Mouse (Mus musculus): ENCODE data around the gene Plp2. TPM values are rescaled to one million over a fixed set of nuclear protein-coding genes. Genes with fewer than 3 reads are reported as not detected.
"Not testable (repeated sequence)": the region's sequence is repeated elsewhere in the genome, so short reads cannot be mapped to it uniquely, and the experiment has no call there.

Gene Plp2
- 56.3 TPM in 2 replicates for polyA plus RNA-seq (2014; fragmentation: Nextera tagmentation; extraction: Ambion mirVana)

- H3K27ac ChIP-seq (replicated peaks; ENCODE audit: low read depth, low read length) = no peak within 1 kb of the TSS
These were observed at the start of gene Plp2 for GRCm38 (mm10) chrX:7670921-7671623. Gene Plp2 (minus strand): TSS chrX:7671390.

GRCm38 (mm10) chrX:7716058-7716457 is 44.9 kb upstream of the Plp2 start:
- H3K4me2 ChIP-seq (ENCODE audit: low read depth, low read length); H3K9me3 ChIP-seq (replicated peaks; ENCODE audit: control insufficient read depth, low read length); DNase-seq (ENCODE audit: low spot score); H3K4me1 ChIP-seq (ENCODE audit: control insufficient read depth, insufficient read depth, low read length); H3K27ac ChIP-seq (replicated peaks; ENCODE audit: low read depth, low read length); H3K36me3 ChIP-seq (replicated peaks; ENCODE audit: control insufficient read depth, insufficient read depth, low read depth, low read length); H3K27me3 ChIP-seq (ENCODE audit: control insufficient read depth, insufficient read depth, low read length); H3K9ac ChIP-seq (replicated peaks; ENCODE audit: low read length); ATAC-seq (replicated peaks; ENCODE audit: insufficient number of reproducible peaks, low FRiP score, low TSS enrichment, low read depth); H3K4me3 ChIP-seq (ENCODE audit: low read depth, low read length): not testable (repeated sequence)
- 42% methylated on average over 1 of the region's 1 CpGs for WGBS

More at GRCm38 (mm10) chrX:7670921-7671623, at the start of gene Plp2:
- ATAC-seq (replicated peaks; ENCODE audit: insufficient number of reproducible peaks, low FRiP score, low TSS enrichment, low read depth) (peak; percentile 49; the same call in 1 of the 2 replicates), DNase-seq (ENCODE audit: low spot score) (no peak)
- Histone ChIP-seq H3K9ac (replicated peaks; ENCODE audit: low read length) (peak within 1 kb of the TSS; percentile 41), H3K36me3 (replicated peaks; ENCODE audit: control insufficient read depth, insufficient read depth, low read depth, low read length) (no peaks in the 10 kb centered on the region), H3K4me1 (ENCODE audit: control insufficient read depth, insufficient read depth, low read length) (no peaks in the 10 kb centered on the region), H3K4me3 (ENCODE audit: low read depth, low read length) (peak within 1 kb of the TSS; percentile 37), H3K9me3 (replicated peaks; ENCODE audit: control insufficient read depth, low read length) (no peaks in the 10 kb centered on the region), H3K27me3 (ENCODE audit: control insufficient read depth, insufficient read depth, low read length) (no peaks in the 10 kb centered on the region), H3K4me2 (ENCODE audit: low read depth, low read length) (peak within 1 kb of the TSS; percentile 56)
- 15% methylated on average over 35 of the region's 36 CpGs for WGBS

GRCm38 (mm10) chrX:7714135-7714899 is 43.1 kb upstream of the Plp2 start, which contains the start of gene Wdr45:
Gene Wdr45 (plus strand): TSS chrX:7714333.
- not testable (repeated sequence) for H3K27ac ChIP-seq (replicated peaks; ENCODE audit: low read depth, low read length); H3K36me3 ChIP-seq (replicated peaks; ENCODE audit: control insufficient read depth, insufficient read depth, low read depth, low read length); H3K9ac ChIP-seq (replicated peaks; ENCODE audit: low read length); H3K9me3 ChIP-seq (replicated peaks; ENCODE audit: control insufficient read depth, low read length); H3K27me3 ChIP-seq (ENCODE audit: control insufficient read depth, insufficient read depth, low read length); H3K4me1 ChIP-seq (ENCODE audit: control insufficient read depth, insufficient read depth, low read length)
- ATAC-seq (replicated peaks; ENCODE audit: insufficient number of reproducible peaks, low FRiP score, low TSS enrichment, low read depth) = peak; percentile 95
- Histone ChIP-seq H3K4me3 (ENCODE audit: low read depth, low read length) (peak within 1 kb of the TSS; percentile 23), H3K4me2 (ENCODE audit: low read depth, low read length) (peak within 1 kb of the TSS; percentile 39)
- DNase-seq (ENCODE audit: low spot score) = peak; percentile 91
- WGBS = 16% methylated on average over 36 of the region's 60 CpGs

- not testable (repeated sequence) for ATAC-seq (replicated peaks; ENCODE audit: insufficient number of reproducible peaks, low FRiP score, low TSS enrichment, low read depth); H3K36me3 ChIP-seq (replicated peaks; ENCODE audit: control insufficient read depth, insufficient read depth, low read depth, low read length); H3K27ac ChIP-seq (replicated peaks; ENCODE audit: low read depth, low read length); DNase-seq (ENCODE audit: low spot score); H3K27me3 ChIP-seq (ENCODE audit: control insufficient read depth, insufficient read depth, low read length); H3K9ac ChIP-seq (replicated peaks; ENCODE audit: low read length); H3K9me3 ChIP-seq (replicated peaks; ENCODE audit: control insufficient read depth, low read length); H3K4me1 ChIP-seq (ENCODE audit: control insufficient read depth, insufficient read depth, low read length)
- Histone ChIP-seq H3K4me2 (ENCODE audit: low read depth, low read length) (peak overlapping the region; percentile 39), H3K4me3 (ENCODE audit: low read depth, low read length) (peak overlapping the region; percentile 23)
- WGBS = 31% methylated on average over 4 of the region's 12 CpGs
These were observed 42.6 kb upstream of the Plp2 start for GRCm38 (mm10) chrX:7713764-7714134.

GRCm38 (mm10) chrX:7696954-7697381 is 25.8 kb upstream of the Plp2 start, which contains the start of gene Gpkow:
Gene Gpkow (plus strand): TSS chrX:7697131.
- Histone ChIP-seq H3K4me3 (ENCODE audit: low read depth, low read length) (peak within 1 kb of the TSS; percentile 47), H3K27ac (replicated peaks; ENCODE audit: low read depth, low read length) (no peak within 1 kb of the TSS), H3K36me3 (replicated peaks; ENCODE audit: control insufficient read depth, insufficient read depth, low read depth, low read length) (no peaks in the 10 kb centered on the region), H3K4me2 (ENCODE audit: low read depth, low read length) (peak within 1 kb of the TSS; percentile 38), H3K27me3 (ENCODE audit: control insufficient read depth, insufficient read depth, low read length) (no peaks in the 10 kb centered on the region), H3K4me1 (ENCODE audit: control insufficient read depth, insufficient read depth, low read length) (no peaks in the 10 kb centered on the region), H3K9ac (replicated peaks; ENCODE audit: low read length) (peak within 1 kb of the TSS; percentile 63), H3K9me3 (replicated peaks; ENCODE audit: control insufficient read depth, low read length) (no peaks in the 10 kb centered on the region)
- DNase-seq (ENCODE audit: low spot score) (peak; percentile 93), ATAC-seq (replicated peaks; ENCODE audit: insufficient number of reproducible peaks, low FRiP score, low TSS enrichment, low read depth) (peak; percentile 94)
- WGBS = 10% methylated on average over 33 of the region's 33 CpGs

- Histone ChIP-seq H3K9ac (replicated peaks; ENCODE audit: low read length) (no peak overlapping the region), H3K9me3 (replicated peaks; ENCODE audit: control insufficient read depth, low read length) (no peaks in the 10 kb centered on the region), H3K36me3 (replicated peaks; ENCODE audit: control insufficient read depth, insufficient read depth, low read depth, low read length) (no peaks in the 10 kb centered on the region), H3K4me3 (ENCODE audit: low read depth, low read length) (no peak overlapping the region), H3K4me2 (ENCODE audit: low read depth, low read length) (no peak overlapping the region), H3K4me1 (ENCODE audit: control insufficient read depth, insufficient read depth, low read length) (no peaks in the 10 kb centered on the region), H3K27me3 (ENCODE audit: control insufficient read depth, insufficient read depth, low read length) (no peaks in the 10 kb centered on the region), H3K27ac (replicated peaks; ENCODE audit: low read depth, low read length) (no peak overlapping the region)
- ATAC-seq (replicated peaks; ENCODE audit: insufficient number of reproducible peaks, low FRiP score, low TSS enrichment, low read depth) (peak; percentile 34; the same call in 1 of the 2 replicates), DNase-seq (ENCODE audit: low spot score) (no peak)
- WGBS = 49% methylated on average over 6 of the region's 6 CpGs
These were observed 25.3 kb upstream of the Plp2 start for GRCm38 (mm10) chrX:7696520-7696919.

GRCm38 (mm10) chrX:7692862-7693261 is 21.7 kb upstream of the Plp2 start:
- DNase-seq (ENCODE audit: low spot score) = no peak

GRCm38 (mm10) chrX:7690486-7690885 is 19.3 kb upstream of the Plp2 start:
- Histone ChIP-seq H3K4me2 (ENCODE audit: low read depth, low read length) (no peak overlapping the region), H3K4me3 (ENCODE audit: low read depth, low read length) (no peak overlapping the region), H3K27me3 (ENCODE audit: control insufficient read depth, insufficient read depth, low read length) (no peaks in the 10 kb centered on the region), H3K36me3 (replicated peaks; ENCODE audit: control insufficient read depth, insufficient read depth, low read depth, low read length) (no peaks in the 10 kb centered on the region), H3K9ac (replicated peaks; ENCODE audit: low read length) (no peak overlapping the region), H3K4me1 (ENCODE audit: control insufficient read depth, insufficient read depth, low read length) (no peaks in the 10 kb centered on the region), H3K27ac (replicated peaks; ENCODE audit: low read depth, low read length) (no peak overlapping the region), H3K9me3 (replicated peaks; ENCODE audit: control insufficient read depth, low read length) (no peaks in the 10 kb centered on the region)
- DNase-seq (ENCODE audit: low spot score) = no peak
- ATAC-seq (replicated peaks; ENCODE audit: insufficient number of reproducible peaks, low FRiP score, low TSS enrichment, low read depth) = no peak
- WGBS = 59% methylated on average over 3 of the region's 3 CpGs

More at GRCm38 (mm10) chrX:7692862-7693261, 21.7 kb upstream of the Plp2 start:
- H3K4me1 ChIP-seq (ENCODE audit: control insufficient read depth, insufficient read depth, low read length) = no peaks in the 10 kb centered on the region
- ATAC-seq (replicated peaks; ENCODE audit: insufficient number of reproducible peaks, low FRiP score, low TSS enrichment, low read depth) = no peak
- H3K4me2 ChIP-seq (ENCODE audit: low read depth, low read length) = no peak overlapping the region
- H3K27me3 ChIP-seq (ENCODE audit: control insufficient read depth, insufficient read depth, low read length) = no peaks in the 10 kb centered on the region
- no peak overlapping the region for H3K4me3 ChIP-seq (ENCODE audit: low read depth, low read length)
- no peak overlapping the region for H3K27ac ChIP-seq (replicated peaks; ENCODE audit: low read depth, low read length)
- no peak overlapping the region for H3K9ac ChIP-seq (replicated peaks; ENCODE audit: low read length)
- WGBS = 41% methylated on average over 4 of the region's 4 CpGs
- no peaks in the 10 kb centered on the region for H3K9me3 ChIP-seq (replicated peaks; ENCODE audit: control insufficient read depth, low read length)
- H3K36me3 ChIP-seq (replicated peaks; ENCODE audit: control insufficient read depth, insufficient read depth, low read depth, low read length) = no peaks in the 10 kb centered on the region
